11 mouse cellular contexts compared by ENCODE assay signal in the genomic region with DNA sequence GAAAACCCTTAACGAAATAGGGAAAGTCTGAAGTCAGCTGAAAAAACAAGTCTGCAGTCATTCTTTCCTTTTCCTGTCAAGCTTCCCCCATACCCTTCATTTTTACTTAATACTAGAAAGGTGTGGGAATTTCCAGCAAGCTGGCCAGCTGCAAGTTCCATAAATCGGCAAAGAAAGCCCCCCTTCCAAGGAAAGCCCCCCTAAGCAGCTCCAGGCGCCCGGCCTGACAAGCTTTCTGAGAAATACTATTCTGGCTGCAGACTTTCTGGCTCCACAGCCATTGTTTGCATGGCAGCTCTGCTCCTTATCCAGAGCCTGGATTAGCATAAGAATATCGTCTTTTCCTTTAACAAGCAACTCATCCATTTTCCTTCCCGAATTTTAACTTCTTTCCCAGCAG. TPM values are rescaled to one million over a fixed set of nuclear protein-coding genes. Genes with fewer than 3 reads are reported as not detected.
DNase-seq lines count a peak whose midpoint lies in the region; ATAC-seq and TF ChIP-seq lines count a peak whose summit lies in the region.
"Had no signal": no experiment of that assay in that cellular context is flagged by ENCODE, and none has a peak within 500 bp of the region (broad histone marks: within the 10 kb centered on the region; RNA-seq: fewer than 3 reads in every experiment).

No protein-coding gene starts in this region.

- H3K9me3 ChIP-seq in heart, embryonic 13.5 days = no peaks in the 10 kb centered on the region
- no peaks in the 10 kb centered on the region for H3K9me3 ChIP-seq in midbrain, embryonic 14.5 days (ENCODE audit: control insufficient read depth, low read length)

- peaks cover 23% of the 10 kb centered on the region for H3K36me3 ChIP-seq in heart, embryonic 13.5 days
- H3K36me3 ChIP-seq in midbrain, embryonic 14.5 days (ENCODE audit: control insufficient read depth, insufficient read depth, low read length) = no peaks in the 10 kb centered on the region

- no peak for TF ChIP-seq POLR2A in brain, embryonic 14.5 days (IDR thresholded peaks at IDR 0.05; ENCODE audit: borderline replicate concordance, extremely low read depth, insufficient read depth, insufficient read length, poor library complexity, severe bottlenecking)

- H3K4me3 ChIP-seq in heart, embryonic 13.5 days = no peak overlapping the region
- no peak overlapping the region for H3K4me3 ChIP-seq in midbrain, embryonic 14.5 days (replicated peaks; ENCODE audit: low read depth, low read length)

- H3K27ac ChIP-seq in heart, embryonic 13.5 days (replicated peaks) = peak overlapping the region; percentile 80
- H3K27ac ChIP-seq in midbrain, embryonic 14.5 days (replicated peaks; ENCODE audit: low read depth, low read length) = peak overlapping the region; percentile 68

- no peak for ATAC-seq in heart, embryonic 13.5 days (ENCODE audit: extremely low read depth, insufficient number of reproducible peaks, low FRiP score, low TSS enrichment)
- peak; percentile 46; the same call in 1 of the 2 replicates for ATAC-seq in midbrain, embryonic 14.5 days (ENCODE audit: low FRiP score, low TSS enrichment)
- no peak for ATAC-seq in erythroblast, adult 5-6 weeks (replicated peaks; ENCODE audit: low FRiP score, poor library complexity, severe bottlenecking)

- H3K4me1 ChIP-seq in heart, embryonic 13.5 days = peaks cover 50% of the 10 kb centered on the region
- peaks cover 8% of the 10 kb centered on the region for H3K4me1 ChIP-seq in midbrain, embryonic 14.5 days (ENCODE audit: control insufficient read depth, insufficient read depth, low read length)

- H3K4me2 ChIP-seq in heart, embryonic 13.5 days = peak overlapping the region; percentile 30; the same call in 1 of the 2 replicates
- peak overlapping the region; percentile 36 for H3K4me2 ChIP-seq in midbrain, embryonic 14.5 days (ENCODE audit: low read length)

- TF ChIP-seq CTCF in brain, embryonic 14.5 days (IDR thresholded peaks at IDR 0.05; ENCODE audit: borderline replicate concordance, extremely low read depth, insufficient read depth, insufficient read length) = no peak

- peak overlapping the region; percentile 54; the same call in 1 of the 2 replicates for H3K9ac ChIP-seq in heart, embryonic 13.5 days
- H3K9ac ChIP-seq in midbrain, embryonic 14.5 days (replicated peaks; ENCODE audit: low read length) = 0 out of 2 replicates have a peak overlapping the region, but pooled peaks have one; percentile 2

- no peak for DNase-seq in heart, postnatal 36 days
- peak; percentile 84 for DNase-seq in brain, embryonic 14.5 days (ENCODE audit: low read depth)
- DNase-seq in forelimb bud, embryonic 11.5 days (ENCODE audit: low read depth, low spot score) = peak; percentile 17
- DNase-seq in midbrain, embryonic 14.5 days = peak; percentile 64
- DNase-seq in urinary bladder, adult 18-20 months (ENCODE audit: low spot score in 2 of 2) = no peak
- no peak for DNase-seq in ovary, adult 18-20 months (ENCODE audit: low spot score)
- DNase-seq: kidney, postnatal 10 days; retina, postnatal 1 day; thymus, postnatal 36 days had no signal

- no peaks in the 10 kb centered on the region for H3K27me3 ChIP-seq in heart, embryonic 13.5 days (replicated peaks)
- no peaks in the 10 kb centered on the region for H3K27me3 ChIP-seq in midbrain, embryonic 14.5 days (ENCODE audit: control insufficient read depth, insufficient read depth, low read length)

- WGBS in heart, embryonic 13.5 days = 34% methylated on average over 6 of the region's 6 CpGs
- WGBS in midbrain, embryonic 14.5 days = 2% methylated on average over 6 of the region's 6 CpGs

- intact Hi-C loops in heart, postnatal 36 days (cut with DNase I) = no loop called here

RNA-seq across cellular contexts. Expression of gene Bmpr1a, which starts 49.5 kb away (rescaled TPM):
- polyA plus RNA-seq in heart, embryonic 13.5 days (2015; fragmentation: Nextera tagmentation; extraction: Ambion mirVana) = 37.1 and 37.4 TPM in 2 replicates
- total RNA-seq in heart, postnatal 36 days (2021) = 10 to 100 TPM; 60.5 to 71.4 TPM
- polyA plus RNA-seq in brain, embryonic 14.5 days (2012; rRNA removed) = 21.1 and 23.9 TPM in 2 replicates
- polyA plus RNA-seq in midbrain, embryonic 14.5 days (2014; fragmentation: Nextera tagmentation; extraction: Ambion mirVana) = 16.3 and 25.9 TPM in 2 replicates
- 0.21 and 1.2 TPM in 2 replicates for total RNA-seq in erythroblast, adult 5-6 weeks (2015; ENCODE audit: low replicate concordance)
- total RNA-seq in erythroblast, adult 5-6 weeks (2017; ENCODE audit: low replicate concordance) = 0.42 and 0.77 TPM in 2 replicates

Comparison
In these comparisons a context has a peak if more than half of its experiments do, and no peak if none do; other contexts are left out.
1. DNase-seq: peak in brain, embryonic 14.5 days (single experiment), forelimb bud, embryonic 11.5 days (single experiment) and midbrain, embryonic 14.5 days (single experiment); none in heart, postnatal 36 days (0 of 2), urinary bladder, adult 18-20 months (0 of 2) and ovary, adult 18-20 months (single experiment).